Mouse (Mus musculus) kidney, postnatal 0 days (tissue): ENCODE data around the gene Ovca2. TPM values are rescaled to one million over a fixed set of nuclear protein-coding genes. Genes with fewer than 3 reads are reported as not detected.
"Not testable (repeated sequence)": the region's sequence is repeated elsewhere in the genome, so short reads cannot be mapped to it uniquely, and the experiment has no call there.

Source experiments
- ATAC-seq: fragments of 200-750 bp; cut with Nextera tagmentation; replicated peaks from 2 replicates; pipeline ENCODE4 v1.8.0; 2017; ENCODE audit warnings: low read depth, moderate number of reproducible peaks, moderate TSS enrichment, moderate library complexity; ENCODE audit not compliant: low FRiP score
- DNase-seq: peaks from one replicate; pipeline ENCODE4 v3.0.0-alpha.2; 2016; ENCODE audit warnings: low spot score
- H3K27ac ChIP-seq: fragments of 300-500 bp; sonication (generic); 2 replicates; pipeline ENCODE4 v1.5.1; 2014; ENCODE audit warnings: mild to moderate bottlenecking
- H3K27me3 ChIP-seq: fragments of 300-500 bp; sonication (generic); 2 replicates; pipeline ENCODE4 v1.6.1; 2014; ENCODE audit warnings: low read length, mixed read lengths; ENCODE audit not compliant: insufficient read depth
- H3K36me3 ChIP-seq: fragments of 300-500 bp; sonication (generic); 2 replicates; pipeline ENCODE4 v1.6.1; 2014; ENCODE audit warnings: low read length, mixed read lengths; ENCODE audit not compliant: insufficient read depth
- H3K4me1 ChIP-seq: fragments of 300-500 bp; sonication (generic); replicated peaks from 2 replicates; pipeline ENCODE4 v1.6.1; 2014; ENCODE audit warnings: antibody characterized with exemption, low read length, mixed read lengths; ENCODE audit not compliant: insufficient read depth
- H3K4me2 ChIP-seq: fragments of 300-500 bp; sonication (generic); 2 replicates; pipeline ENCODE4 v1.6.1; 2014; ENCODE audit warnings: mild to moderate bottlenecking, low read length, moderate library complexity, mixed read lengths
- H3K4me3 ChIP-seq: fragments of 300-500 bp; sonication (generic); replicated peaks from 2 replicates; pipeline ENCODE4 v1.5.1; 2014; ENCODE audit warnings: low read depth, low read length
- H3K9ac ChIP-seq: fragments of 300-500 bp; sonication (generic); 2 replicates; pipeline ENCODE4 v1.6.1; 2014; ENCODE audit warnings: low read depth, low read length
- H3K9me3 ChIP-seq: fragments of 300-500 bp; sonication (generic); replicated peaks from 2 replicates; pipeline ENCODE4 v1.6.1; 2016; ENCODE audit warnings: low read length, inconsistent platforms, mixed read lengths
- CTCF ChIP-seq: IDR thresholded peaks from 2 replicates; pipeline ENCODE4 v1.5.1; 2016; ENCODE audit warnings: antibody characterized with exemption, low read depth, mild to moderate bottlenecking, moderate library complexity
- WGBS: fragments of 180-500 bp; shearing (Covaris S2); extraction: QIAGEN DNeasy Blood & Tissue Kit; methylation state at CpG from one replicate; pipeline ENCODE4 v1.1.7; 2014; 5-methylcytosine and 5-hydroxymethylcytosine counted together
- polyA plus RNA-seq: library from polyadenylated mRNA; unstranded; fragments of >200 nt; fragmentation: Nextera tagmentation; extraction: Ambion mirVana; gene quantifications from 2 replicates; pipeline ENCODE4 v1.2.1, GENCODE M21; 2015

The Ovca2 gene
- polyA plus RNA-seq, 1 experiment from 2014 or later = 26.6 TPM

DNA sequence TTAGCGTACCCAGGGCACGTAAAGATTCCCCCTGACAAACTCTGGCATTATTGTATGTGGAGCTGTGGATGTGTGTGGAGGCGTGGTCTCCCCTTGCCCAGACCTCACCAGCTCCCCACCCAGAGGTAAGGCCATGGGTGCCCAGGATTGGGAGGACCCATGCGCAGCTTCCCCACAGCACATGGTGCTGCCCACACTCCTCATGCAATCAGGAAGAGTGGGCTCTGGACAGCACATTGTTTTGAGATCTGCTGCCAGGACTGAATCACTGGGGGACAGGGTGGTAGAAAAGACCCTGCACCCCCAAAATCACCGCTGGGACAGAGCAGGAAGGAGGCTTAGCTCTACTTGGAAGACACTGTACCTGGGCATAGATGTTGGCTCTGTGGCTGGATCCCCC is 5.9 kb upstream of the Ovca2 start:
- Histone ChIP-seq H3K27ac (no peak overlapping the region), H3K27me3 (no peaks in the 10 kb centered on the region), H3K36me3 (peaks cover 17% of the 10 kb centered on the region; the same call in 1 of the 2 replicates), H3K4me1 (peaks cover 5% of the 10 kb centered on the region; the same call in 1 of the 2 replicates), H3K9ac (no peak overlapping the region), H3K4me2 (no peak overlapping the region), H3K9me3 (no peaks in the 10 kb centered on the region), H3K4me3 (no peak overlapping the region)
- DNase-seq (no peak), ATAC-seq (no peak)
- 91% methylated on average over 5 of the region's 5 CpGs for WGBS
- TF ChIP-seq CTCF = no peak

DNA sequence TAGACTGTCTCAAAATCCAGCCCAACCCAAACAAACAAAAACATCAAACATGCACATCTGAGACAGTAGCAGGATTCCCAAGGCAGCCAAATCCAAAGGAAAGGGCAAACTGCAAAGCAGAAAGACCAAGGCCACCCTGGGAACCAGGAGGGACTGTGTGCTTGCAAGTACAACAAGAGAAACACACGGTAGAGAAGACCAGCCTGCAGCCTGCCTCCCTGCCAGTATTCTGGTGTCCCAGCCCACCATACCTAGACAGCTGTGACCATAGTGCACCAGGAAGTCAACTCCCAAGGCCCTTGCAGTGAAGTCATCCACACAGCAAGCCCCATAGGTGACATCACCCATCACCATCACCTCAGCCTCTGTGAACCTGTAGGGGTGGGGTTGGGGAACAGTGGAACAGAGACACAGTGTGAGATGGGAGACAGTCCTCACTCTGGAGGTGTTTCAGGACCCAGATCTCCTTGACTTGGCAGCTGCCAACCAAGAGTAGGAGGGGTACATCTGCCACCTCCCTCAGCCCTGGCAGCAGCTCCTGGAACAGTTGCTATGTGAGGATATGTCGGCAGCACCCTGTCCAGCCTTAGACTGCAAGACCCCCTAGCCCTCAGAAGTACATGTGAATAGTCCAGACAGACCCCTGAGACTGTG is 5.4 kb upstream of the Ovca2 start:
- no peaks in the 10 kb centered on the region for H3K9me3 ChIP-seq
- no peak for TF ChIP-seq CTCF
- H3K27me3 ChIP-seq = no peaks in the 10 kb centered on the region
- no peak for DNase-seq
- no peak overlapping the region for H3K27ac ChIP-seq
- no peak overlapping the region for H3K9ac ChIP-seq
- WGBS = 86% methylated on average over 2 of the region's 2 CpGs
- no peak for ATAC-seq
- 0 out of 2 replicates have a peak, but pooled peaks cover 1% of the 10 kb centered on the region for H3K4me1 ChIP-seq
- H3K4me3 ChIP-seq = no peak overlapping the region
- H3K4me2 ChIP-seq = no peak overlapping the region
- peaks cover 17% of the 10 kb centered on the region; the same call in 1 of the 2 replicates for H3K36me3 ChIP-seq

DNA sequence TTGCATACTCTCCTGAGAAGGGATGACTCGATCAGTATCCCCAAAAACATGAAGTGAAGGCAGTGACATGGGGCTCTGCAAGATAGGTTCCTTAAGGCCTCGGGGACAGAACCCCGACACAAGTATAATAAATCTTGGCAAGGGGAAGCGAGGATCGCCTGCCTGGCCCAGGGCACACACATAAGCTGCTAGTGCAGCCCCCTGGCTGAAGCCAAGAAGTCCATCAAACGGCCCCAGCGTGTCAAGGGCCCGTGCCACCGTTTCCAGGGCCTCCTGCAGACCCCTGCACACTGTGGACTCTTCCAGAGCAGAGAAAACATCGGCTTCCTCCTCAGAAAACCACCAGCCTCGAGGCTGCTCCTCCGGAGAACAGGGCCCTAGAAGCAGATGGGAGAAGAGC is 624 bp downstream of the Ovca2 start:
- no peak for ATAC-seq
- Histone ChIP-seq H3K4me2 (peak overlapping the region; percentile 75), H3K4me1 (peaks cover 9% of the 10 kb centered on the region)

DNA sequence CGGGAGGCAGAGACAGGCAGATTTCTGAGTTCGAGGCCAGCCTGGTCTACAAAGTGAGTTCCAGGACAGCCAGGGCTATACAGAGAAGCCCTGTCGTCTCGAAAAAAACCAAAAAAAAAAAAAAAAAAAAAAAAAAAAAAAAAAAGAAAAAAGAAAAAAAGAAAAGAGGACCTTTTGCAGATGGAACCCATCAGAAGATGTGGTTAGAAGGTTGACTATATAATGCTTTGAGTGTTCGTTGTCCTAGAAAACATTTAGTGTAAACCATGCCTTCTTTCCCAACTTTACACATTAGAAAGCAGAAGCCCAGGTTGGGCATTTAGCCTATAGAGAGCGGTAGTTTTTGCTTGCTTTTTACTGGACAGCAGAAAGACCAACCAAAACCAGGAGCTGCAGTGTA is 4.1 kb downstream of the Ovca2 start:
- not testable (repeated sequence) for H3K27me3 ChIP-seq
- 68% methylated on average over 6 of the region's 6 CpGs for WGBS

More for the DNA sequence above, 624 bp downstream of the Ovca2 start:
- H3K9me3 ChIP-seq = no peaks in the 10 kb centered on the region
- H3K9ac ChIP-seq = peak overlapping the region; percentile 89
- H3K4me3 ChIP-seq = peak overlapping the region; percentile 84
- DNase-seq = no peak
- H3K36me3 ChIP-seq = peaks cover 19% of the 10 kb centered on the region; the same call in 1 of the 2 replicates
- 42% methylated on average over 12 of the region's 12 CpGs for WGBS
- peak overlapping the region; percentile 73 for H3K27ac ChIP-seq
- H3K27me3 ChIP-seq = no peaks in the 10 kb centered on the region
- TF ChIP-seq CTCF = no peak

DNA sequence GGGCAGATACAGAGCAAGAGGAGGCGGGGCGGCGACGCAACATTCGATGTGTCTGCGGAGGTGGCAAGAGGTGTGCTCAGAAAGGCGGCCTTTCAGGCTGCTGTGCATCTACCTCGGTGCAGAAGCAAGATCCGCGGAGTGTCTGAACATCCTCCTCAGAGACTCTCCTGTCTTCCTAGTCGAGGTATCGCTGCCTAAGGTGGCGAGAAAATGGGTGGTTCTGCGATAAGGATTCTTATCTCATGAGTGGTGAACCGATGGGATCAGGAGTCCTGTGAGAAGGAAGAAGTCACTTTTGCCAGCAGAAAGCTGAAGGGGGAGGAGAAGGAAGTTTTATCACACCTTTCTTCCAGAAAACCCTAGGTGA is 4.9 kb downstream of the Ovca2 start:
- no peak for TF ChIP-seq CTCF
- 3% methylated on average over 15 of the region's 15 CpGs for WGBS
- no peak for DNase-seq
- Histone ChIP-seq H3K27me3 (peaks cover 3% of the 10 kb centered on the region; the same call in 1 of the 2 replicates), H3K36me3 (peaks cover 10% of the 10 kb centered on the region; the same call in 1 of the 2 replicates), H3K4me2 (peak overlapping the region; percentile 84), H3K9ac (0 out of 2 replicates have a peak overlapping the region, but pooled peaks have one; percentile 46), H3K27ac (no peak overlapping the region), H3K4me1 (peaks cover 18% of the 10 kb centered on the region), H3K9me3 (no peaks in the 10 kb centered on the region), H3K4me3 (peak overlapping the region; percentile 48)
- no peak for ATAC-seq

More for the DNA sequence above, 4.1 kb downstream of the Ovca2 start:
- ATAC-seq, H3K4me3 ChIP-seq, H3K36me3 ChIP-seq, DNase-seq, H3K4me2 ChIP-seq, H3K9ac ChIP-seq, H3K9me3 ChIP-seq, H3K27ac ChIP-seq: not testable (repeated sequence)
- peaks cover 20% of the 10 kb centered on the region for H3K4me1 ChIP-seq

DNA sequence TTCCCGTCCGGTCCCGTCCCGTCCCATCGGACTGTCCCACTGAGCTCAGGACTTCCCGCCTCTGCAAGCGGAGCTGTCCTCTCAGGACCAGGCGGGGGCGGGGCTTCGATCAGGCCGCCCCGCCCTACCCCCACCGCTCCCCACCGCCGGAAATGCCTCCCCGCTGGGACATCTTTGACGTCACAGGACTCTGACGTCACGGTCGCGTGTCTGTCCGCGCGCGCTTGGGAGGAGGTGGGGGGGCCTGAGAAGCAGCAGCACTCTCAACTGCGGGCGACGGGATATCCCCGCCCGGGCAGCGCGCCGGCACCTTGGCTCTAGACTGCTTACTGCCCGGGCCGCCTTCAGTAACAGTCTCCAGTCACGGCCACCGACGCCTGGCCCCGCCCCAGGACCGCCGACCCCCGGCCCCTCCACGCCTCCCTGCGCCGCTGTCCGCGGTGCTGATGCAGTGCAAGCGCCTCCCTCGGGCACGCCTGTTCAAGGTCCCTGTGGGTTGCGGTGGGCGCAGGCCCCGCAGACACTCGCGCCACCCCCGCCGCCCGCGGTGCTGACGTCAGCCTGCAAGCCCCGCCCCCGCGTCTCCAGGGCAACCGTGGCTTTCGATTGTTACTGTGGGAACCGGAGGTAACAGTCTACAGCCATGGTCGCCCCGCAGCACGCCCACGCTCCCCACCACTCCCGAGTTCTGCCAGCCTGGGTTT is 5.4 kb downstream of the Ovca2 start:
- H3K9me3 ChIP-seq = no peaks in the 10 kb centered on the region
- 1% methylated on average over 71 of the region's 71 CpGs for WGBS
- peak overlapping the region; percentile 84 for H3K4me2 ChIP-seq
- H3K4me3 ChIP-seq = peak overlapping the region; percentile 48
- H3K9ac ChIP-seq = peak overlapping the region; percentile 46
- no peak for TF ChIP-seq CTCF
- H3K27ac ChIP-seq = no peak overlapping the region
- DNase-seq (peak; percentile 86), ATAC-seq (peak; percentile 63)
- peaks cover 20% of the 10 kb centered on the region for H3K4me1 ChIP-seq
- peaks cover 10% of the 10 kb centered on the region; the same call in 1 of the 2 replicates for H3K36me3 ChIP-seq
- peaks cover 3% of the 10 kb centered on the region; the same call in 1 of the 2 replicates for H3K27me3 ChIP-seq
